Mouse (Mus musculus) natural killer cell, adult 2 months (primary cell): Measurements from ENCODE around the gene Notch2.
A peak's percentile ranks its signal among the peaks of the same experiment; 100 is the strongest.

Source experiments
- DNase-seq, 2 experiments: peaks; one replicate each; pipeline ENCODE4 v3.0.0; 2022; ENCODE audit warnings: low spot score in 2 of 2

Gene Notch2

DNA sequence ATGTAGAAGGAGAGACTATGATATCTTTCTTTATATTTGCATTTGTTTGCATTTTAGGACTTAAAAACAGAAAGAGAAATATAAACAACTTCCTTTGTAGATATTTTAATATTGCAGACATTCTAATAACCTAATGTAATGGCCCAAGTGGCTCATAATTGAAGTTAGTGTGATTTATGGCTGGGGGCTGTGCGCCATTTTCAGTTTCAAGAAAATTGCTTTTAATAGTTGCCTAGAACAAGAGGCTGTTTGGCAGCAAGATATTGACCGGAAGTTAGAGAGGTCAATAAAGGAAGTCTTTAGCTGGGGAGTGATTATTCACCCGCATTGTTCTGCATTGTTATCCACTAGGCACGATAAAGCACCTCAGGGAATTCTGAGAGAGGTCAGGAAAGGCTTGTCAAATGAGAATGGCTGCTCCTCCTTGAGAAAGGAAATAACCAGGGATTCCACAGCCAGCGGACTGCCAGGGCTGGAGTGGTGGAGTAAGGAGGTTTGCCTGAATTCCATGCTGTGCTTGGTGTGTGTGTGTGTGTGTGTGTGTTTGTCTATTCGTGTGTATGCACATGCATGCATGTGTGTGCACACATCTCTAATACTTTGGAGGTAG is 61.4 kb downstream of the Notch2 start:
- no peak for DNase-seq

DNA sequence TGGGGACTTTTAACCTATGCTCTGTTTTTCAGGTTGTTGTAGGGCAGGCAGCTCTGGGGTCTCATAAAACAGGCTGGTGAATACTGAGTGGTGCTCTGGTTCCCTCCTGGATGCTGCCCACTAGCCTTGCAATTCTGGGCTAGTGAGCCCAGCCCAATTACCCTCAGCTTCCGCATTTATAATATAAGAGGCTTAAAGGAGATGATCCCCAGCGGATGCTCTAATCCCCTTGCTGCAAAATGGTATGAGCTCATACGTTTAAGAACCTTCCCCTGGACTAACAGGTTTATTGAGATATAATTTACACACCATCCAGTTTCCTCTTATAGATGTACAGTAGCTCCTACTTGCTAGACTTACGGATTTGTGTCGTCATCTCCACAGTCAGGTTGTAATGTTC is 64.5 kb downstream of the Notch2 start:
- no peak for DNase-seq

DNA sequence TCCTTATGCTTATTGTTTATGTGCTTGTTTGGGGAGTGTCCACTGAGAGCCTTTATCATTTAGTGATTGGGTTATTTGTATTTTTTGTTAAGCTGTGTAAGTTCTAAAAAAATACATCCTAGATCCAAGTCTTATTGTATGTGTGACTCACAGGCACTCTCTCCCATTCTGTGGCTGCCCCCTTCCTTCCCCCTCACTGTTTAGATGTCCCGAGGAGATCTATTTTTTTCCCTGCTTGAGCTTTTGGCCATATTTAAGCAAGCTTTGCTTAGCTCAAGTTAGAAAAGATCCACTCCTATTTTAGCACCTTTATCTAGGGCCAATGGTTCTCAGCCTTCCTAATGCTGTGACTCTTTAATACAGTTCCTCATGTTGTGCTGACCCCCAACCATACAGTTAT is 65.5 kb downstream of the Notch2 start:
- no peak for DNase-seq

DNA sequence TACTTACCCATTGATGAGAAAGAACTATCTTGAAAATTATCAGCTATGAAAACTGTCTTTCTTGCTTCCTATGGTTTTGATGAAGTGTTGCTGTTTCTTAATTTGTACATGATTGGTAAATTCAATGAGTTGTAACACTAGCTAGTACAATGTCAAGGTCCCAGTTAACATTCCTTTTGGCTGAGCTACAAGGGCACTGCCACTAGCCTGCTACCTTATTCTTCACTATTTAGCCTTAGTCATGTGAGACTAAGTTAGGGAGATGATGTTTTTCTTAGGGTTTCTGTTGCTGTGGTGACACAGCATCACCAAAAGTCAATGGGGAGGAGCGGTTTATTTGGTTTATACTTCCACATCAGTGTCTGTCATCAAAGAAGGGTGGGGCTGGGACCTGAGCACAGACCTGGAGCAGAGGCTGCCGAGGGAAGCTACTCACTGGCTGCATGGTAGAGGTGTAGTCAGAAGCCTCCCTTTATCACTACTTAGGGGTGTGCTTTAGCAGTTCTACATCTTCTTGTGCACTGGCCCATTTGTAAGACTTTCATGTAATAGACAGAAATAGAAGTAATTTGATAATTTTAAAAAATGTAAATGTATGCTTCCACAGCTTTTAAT is 66.4 kb downstream of the Notch2 start:
- no peak for DNase-seq

DNA sequence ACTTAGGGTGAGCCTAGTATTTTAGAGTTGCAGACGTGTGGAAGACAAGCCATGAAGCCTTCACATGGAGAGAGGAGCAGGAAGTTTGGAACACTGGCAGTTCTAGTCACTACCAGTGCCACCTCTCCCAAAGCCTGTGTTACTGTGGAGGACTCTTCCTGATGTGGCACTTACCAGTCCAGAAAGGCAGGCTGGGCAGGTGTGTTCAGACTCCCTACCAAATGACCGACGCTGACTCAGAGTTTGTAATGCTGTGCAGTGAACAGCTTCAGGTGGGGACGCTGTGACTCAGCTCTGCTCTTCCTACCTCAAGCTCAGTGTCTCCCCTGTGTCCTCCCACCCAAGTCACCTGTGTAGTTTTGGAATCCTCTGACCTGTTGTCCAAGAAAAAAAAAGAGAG is 67.3 kb downstream of the Notch2 start:
- no peak for DNase-seq

DNA sequence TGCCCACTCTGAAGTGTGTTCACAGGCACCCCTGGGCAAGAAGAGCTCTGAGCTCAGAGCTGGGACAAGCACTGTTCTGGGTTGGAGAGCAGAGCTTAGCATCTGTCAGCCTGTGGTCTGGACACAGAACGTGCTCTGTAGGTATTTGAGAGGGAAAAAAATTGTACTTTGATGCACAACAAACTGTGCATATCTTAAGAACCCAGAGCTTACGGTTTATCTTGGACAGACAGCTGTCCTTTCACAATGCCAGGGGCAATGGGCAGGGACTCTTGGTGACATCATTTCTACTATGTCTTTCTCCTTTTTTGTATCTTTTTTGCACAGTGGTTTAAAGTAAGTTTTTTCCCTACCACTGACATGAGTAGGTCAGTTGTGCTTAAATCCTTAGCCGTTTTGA is 68.9 kb downstream of the Notch2 start:
- DNase-seq: no peak

DNA sequence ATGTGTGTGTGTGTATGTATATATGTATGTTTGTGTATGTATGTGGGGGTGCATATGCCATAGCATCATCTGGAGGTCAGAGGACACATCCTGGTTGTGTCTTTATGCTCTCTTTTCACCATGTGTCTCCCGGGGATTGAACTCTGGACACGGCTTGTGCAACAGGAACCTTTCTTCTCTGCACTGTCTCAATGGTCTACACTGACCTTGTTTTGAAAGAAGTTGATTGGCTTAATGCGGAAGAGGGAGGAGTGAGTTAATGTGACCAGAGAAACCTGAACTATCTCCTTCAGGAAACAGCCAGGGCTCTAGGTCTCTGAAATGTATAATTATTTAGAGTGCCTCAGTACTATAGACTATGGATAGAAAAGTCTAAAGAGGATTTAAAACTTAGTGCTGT is 69.6 kb downstream of the Notch2 start:
- DNase-seq: no peak

DNA sequence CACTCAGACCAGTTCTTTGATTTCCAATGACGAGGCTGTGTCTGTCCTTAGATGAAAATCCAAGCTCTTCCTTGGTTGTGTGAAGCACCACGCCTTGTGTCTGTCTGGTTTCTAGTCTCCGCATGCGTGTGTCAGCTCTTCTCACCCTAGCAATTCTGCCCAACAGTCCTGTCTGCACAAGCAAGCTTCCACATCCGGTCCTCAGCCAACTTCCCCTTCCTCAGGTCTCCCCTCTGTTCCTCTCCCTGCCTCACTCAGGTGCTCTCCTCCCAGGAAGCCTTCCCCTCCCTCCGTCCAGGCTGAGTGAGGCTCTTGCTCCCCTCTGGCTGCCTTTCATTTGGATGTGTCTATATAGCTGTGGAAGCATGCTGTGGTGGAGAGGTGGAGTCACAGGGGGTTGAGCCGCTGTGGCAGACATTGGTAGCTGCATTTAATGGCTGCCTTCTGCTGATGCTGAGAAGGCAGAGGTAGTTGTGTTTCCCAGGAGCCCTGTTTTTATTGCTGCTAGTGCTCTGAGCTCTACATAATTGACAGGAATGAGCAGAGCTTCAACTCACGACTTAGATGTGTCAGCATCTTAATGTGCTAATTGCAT is 70.8 kb downstream of the Notch2 start:
- DNase-seq: peak in 1 of 2 experiments; percentile 11

DNA sequence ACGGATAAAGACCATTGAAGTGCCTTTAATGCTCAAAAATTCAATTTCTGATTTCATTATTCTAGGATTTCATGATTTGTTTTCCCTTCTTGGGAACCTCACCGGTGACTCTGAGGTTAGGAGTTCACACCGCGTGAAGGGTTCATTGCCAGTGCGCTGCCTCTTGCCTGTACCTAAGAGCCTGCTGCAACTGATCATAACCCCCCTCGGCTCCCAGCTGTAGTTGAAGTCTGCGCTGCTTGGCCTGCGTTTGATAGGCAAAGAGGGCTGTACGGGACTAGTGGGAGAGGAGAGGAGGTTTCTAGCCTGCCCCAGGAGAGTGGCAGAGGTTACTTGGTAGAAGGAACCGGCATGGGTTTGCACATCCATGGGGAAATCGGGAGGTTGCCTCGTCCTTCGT is 71.5 kb downstream of the Notch2 start:
- DNase-seq: no peak

DNA sequence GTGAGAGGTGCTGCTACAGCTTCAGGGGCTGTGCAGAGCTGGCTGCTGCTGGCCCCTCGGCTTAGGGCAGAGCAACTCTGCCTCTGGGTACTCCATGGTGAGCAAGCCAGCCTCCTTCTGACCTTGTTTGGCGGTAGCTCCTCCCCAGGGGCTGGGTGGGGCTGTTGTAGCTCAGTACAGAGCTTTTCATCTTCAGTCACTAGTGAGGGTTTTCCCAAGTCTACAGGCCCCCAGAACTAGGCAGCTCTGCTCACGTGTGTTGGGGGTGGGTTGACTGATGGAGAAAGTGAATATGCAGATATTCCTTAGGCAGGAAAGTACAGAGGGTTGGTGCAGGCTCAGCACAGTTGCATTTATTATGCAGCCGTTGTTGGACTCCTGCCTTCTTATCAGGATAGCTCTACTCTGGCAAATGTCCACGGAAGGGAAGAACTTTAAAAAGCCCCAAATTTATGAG is 72.5 kb downstream of the Notch2 start:
- DNase-seq: no peak

DNA sequence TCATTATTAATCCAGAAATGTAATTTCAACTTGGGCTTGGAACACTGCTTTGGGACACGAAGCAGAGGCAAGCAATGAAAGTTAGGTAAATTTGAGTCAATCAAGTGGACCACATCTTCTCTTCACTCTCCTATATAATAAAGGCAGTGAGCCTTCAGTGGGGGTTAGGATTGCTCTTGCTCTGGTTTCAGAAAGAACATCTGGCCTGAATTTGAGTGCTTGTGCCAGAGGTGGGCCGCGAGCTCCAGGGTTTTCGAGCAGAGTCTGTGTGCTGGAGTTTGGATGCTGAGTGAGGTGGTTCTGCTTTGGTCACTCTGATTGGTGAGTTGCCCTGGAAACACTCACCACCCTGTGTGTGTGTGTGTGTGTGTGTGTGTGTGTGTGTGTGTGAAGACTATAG is 73.1 kb downstream of the Notch2 start:
- no peak for DNase-seq

DNA sequence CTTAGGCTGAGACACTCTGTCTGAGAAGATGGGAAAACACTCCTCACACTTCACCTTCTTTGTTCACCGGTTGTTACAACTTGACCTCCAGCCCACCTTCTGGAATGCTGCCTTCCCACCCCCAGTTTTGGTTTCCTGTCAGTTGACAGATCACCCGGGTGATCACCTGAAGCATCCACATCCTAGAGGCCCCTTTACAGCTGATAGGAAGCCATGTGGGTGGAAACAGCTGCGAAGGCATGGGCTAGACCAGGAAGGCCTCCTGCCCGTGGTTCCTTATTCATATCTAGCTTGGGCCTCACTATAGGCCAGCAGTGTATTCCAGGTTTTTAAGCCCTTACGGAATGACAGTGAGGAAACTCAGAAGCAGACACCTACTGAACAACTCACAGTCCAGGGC is 73.5 kb downstream of the Notch2 start:
- DNase-seq: no peak

DNA sequence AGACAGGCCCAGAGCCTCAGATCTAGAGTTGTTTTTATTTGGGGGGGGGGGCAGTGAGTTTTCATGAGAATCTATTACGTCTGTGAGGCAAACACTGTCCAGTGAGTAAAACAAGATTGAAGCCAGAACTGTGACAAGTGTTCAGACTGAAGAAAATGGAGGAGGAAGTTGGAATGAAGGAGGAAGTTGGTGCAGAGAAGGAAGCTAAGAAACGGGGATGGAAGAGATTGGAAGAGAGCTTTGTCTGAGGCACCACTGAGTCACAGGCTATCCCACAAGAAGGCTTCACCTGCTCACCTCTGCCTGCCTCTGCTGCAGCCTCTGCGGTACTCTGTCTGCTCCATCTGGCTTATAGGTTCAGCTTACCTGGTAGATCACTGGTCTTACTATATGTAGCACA is 74.2 kb downstream of the Notch2 start:
- DNase-seq: no peak

DNA sequence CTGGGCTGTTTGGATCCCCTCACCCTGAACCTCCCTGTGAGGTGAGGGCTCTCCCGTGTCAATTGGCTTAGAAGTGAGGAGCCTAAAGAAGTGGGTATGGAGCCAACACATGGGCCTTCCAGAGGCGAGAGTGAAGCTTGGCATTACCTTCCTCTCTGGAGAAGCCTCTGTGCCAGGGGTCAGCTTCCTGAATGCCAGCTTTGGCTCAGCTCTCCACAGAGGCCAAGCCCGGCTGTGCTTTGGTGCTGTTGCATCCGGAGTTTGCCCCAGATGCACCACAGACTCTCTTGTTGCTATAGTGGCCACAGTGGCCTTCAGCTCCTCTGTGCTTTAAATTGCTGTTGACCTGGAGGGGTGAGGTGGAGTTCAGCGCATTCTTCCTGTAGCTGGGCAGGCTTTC is 76.4 kb downstream of the Notch2 start:
- DNase-seq: no peak

DNA sequence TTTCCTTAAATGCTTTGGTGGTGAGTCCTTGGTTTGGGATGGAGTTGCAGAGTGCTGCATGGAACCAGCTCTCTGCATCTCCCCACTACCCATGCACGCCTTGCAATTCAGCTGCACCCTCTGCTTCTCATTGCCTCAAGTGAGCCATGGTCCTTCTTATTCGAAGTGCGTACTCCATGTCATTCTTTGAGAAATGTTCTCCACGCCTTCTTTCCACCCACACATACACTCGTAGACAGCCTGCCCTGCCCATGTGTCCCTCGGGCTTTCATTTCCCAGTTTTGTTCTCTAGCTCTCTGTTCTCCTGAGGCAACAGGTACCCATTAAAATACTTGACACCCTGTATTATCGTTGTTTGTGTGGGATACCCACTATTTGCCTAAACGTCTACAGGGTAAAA is 76.8 kb downstream of the Notch2 start:
- DNase-seq: no peak

DNA sequence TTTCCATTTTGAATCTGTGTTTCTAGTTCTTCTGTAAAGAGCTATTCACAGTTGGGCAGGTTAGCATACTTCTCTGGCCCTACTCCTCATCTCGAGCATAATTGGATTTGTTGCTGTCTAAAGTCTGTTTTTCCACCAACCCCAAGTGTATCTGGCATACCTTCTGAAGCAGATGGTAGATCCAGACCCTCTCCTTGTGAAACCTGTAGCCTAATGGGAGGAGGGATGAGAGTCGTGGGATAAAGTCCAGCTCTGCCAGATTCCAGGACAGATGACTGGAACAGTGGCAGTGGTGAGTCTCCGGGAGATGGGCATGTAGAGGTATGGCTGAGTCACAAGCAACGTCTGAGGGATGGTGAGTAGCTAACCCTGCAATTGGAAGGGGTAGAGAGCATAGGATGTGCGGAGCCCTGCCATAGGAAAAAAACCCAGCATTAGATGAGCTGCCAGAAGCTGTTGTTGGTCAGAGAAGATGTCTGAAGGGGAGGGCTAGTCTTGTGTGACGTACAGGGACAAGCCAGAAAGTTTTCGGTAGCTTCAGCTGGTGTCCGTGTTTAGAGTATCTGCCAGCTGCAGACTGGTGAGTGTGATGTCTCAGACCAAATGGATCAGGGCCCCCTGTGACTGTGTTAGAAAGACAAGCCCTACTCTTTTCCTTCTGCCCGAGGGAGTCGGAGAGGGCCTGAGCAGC is 79.5 kb downstream of the Notch2 start:
- DNase-seq: no peak

DNA sequence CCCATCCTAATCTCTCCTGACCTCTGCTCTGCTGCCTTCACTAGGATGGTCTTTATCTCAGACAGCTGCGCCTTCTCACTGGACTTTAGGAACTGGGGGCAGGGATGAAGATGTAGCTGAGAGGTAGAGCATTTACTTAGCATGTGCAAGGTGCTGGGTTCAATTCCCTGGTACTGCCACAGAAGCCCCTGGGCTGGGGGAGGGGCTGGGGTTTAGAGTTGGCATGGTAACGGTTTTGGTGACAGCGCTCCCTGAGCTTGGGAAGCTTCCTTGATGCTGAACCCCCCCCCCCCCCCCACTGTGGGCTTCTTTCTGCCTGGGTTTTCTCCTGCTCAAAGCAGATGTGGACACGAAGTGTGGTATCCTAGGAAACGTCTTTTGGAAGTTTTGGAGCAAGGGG is 80.6 kb downstream of the Notch2 start:
- DNase-seq: no peak

DNA sequence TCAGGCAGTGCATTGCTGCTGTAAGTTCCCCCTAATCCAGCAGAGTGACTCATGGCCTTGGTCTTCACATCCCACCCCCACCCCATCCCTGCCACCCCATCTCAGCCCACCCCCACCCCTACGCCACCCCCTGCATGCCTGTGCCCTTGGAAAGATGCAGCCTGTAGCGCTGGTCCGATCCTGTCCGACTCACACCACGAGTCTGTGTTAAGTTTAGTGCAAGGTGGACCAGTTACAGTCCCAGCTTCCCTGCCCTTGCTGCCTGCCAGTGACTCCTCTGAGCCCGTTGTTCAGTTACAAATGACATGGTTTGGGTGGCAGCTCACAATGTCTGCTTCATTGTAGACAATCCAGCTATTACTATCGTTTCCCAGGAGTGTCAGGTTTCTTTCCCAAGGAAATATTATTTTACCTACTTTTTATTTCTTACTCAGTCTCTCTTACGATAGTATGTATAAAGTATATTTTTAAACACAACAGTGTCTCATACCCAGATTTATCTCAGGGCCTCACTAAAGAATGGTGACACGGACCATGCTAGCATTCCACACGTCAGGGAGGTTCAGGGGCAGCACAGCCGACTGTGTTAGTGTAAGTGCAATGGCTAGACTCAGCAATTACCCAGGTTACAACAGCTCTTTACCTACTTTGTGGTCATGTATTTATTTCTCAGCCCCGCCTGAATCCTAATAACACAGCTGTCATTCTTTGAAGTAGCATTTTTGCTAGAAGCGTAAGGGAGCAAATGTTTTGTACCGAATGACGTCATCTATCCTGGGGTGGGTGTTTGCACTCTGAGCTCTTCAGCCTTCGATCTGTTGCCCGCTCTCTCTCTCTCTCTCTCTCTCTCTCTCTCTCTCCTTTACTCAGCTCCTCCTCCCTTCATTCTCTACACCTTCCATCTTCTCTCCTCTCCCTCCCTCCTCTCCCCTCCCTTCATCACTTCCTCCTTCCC is 81.6 kb downstream of the Notch2 start:
- DNase-seq: no peak

DNA sequence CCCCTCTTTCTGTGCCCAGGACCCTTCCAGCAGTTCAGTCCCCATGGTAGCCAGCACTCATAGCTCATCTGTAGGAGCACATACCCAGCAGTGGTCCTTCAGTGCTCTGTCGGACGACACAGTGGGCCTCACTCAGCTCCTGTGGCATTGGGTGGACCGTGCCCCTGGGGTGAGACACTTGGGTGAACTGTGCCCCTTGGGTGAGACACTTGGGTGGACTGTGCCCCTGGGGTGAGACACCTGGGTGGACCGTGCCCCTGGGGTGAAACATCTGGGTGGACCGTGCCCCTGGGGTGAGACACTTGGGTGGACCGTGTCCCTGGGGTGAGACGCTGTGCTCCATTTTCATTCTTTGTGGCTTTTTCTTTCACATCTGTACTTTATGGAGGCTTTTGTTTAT is 83.7 kb downstream of the Notch2 start:
- no peak for DNase-seq

DNA sequence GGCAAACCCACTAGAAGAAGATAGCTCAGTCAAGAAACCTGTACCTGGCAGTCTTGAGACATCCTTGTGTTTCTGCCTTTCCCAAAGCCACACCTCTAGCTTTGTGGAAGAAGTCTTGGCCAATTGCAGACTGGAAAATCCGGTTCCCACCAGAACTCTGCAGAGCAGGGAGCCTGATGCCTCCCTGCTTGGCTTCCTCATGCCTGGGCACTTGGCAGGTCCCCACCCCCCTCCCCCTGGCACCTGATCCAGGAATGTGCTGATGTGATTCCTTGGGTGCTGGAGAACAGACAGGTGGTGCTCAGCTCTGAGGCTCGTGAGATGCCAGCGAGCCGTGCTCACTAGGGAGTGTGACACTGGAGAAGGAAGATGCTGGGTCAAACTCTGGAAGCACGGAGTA is 85.3 kb downstream of the Notch2 start:
- no peak for DNase-seq

DNA sequence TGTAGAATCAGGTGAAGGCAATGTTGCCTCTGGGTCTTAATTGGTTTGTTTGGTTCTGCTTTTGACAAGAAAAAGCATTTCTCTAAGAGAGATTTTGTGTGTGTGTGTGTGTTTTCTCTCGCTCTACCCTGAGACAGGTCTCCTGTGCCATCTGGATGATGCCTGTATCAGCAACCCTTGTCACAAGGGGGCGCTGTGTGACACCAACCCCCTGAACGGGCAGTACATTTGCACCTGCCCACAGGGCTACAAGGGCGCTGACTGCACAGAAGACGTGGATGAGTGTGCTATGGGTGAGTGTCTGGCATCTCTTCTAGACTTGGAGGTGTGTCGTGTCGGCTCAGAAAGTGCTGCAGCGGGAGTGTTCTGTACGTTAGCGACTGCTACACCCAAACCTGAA is 86.0 kb downstream of the Notch2 start:
- peak; percentile 7 to 17 for DNase-seq

DNA sequence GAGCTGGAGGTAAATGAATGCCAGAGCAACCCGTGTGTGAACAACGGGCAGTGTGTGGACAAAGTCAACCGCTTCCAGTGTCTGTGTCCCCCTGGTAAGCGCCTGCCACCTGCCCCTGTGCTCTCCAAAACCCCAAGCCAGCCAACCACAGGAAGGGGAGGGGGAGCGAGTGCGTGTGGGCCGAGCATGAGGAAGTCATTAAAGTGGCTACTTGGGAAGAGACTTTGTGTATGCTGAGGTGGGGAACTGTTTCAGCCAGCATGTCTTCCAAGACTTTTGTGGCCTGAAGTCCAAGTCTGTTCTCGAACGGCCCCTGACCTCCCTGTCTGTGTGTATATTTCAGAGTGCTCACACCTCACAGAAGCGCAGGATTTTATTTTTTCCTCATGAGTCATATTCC is 88.2 kb downstream of the Notch2 start:
- no peak for DNase-seq
